Mouse (Mus musculus): ENCODE results near the gene Dolk. TPM values are rescaled to one million over a fixed set of nuclear protein-coding genes. Genes with fewer than 3 reads are reported as not detected.

Dolk gene
- 20.8 and 21.8 TPM in 2 replicates for polyA plus RNA-seq (2012; rRNA removed)

- under 1% methylated on average over 64 of the region's 68 CpGs for WGBS
- peak within 1 kb of the TSS; percentile 11; the same call in 1 of the 2 replicates for H3K27ac ChIP-seq (ENCODE audit: insufficient read depth, low read length)
- TF ChIP-seq POLR2A (IDR thresholded peaks at IDR 0.05; ENCODE audit: borderline replicate concordance, insufficient read depth, low read length) (peak; percentile 95), CTCF (IDR thresholded peaks at IDR 0.05; ENCODE audit: borderline replicate concordance, insufficient read depth, low read depth, low read length) (no peak)
Observed at GRCm38 (mm10) chr2:30286192-30287026, at the start of gene Dolk, which contains the start of gene Nup188. Gene Dolk, minus strand, starts transcription at chr2:30286334. Gene Nup188, plus strand, starts transcription at chr2:30286397.

DNA sequence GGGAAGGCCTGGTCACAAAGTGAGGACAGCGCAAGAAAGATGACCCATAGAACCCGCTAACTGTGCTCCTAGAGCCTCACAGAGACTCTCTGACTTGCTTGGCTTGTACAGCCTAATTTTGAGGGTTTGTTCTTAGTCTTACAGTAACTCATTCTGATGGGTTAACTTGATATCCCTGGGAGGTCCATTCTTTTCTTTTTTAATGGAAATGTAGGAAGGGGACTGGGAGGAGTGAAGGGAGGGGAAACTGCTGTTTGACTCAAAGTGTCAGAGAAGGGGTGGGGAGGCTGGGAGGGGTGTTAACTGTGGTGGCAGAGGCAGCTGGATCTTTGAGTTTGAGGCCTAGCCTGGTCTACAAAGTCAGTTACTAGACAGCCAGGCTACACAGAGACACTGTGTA, 49.2 kb upstream of the Dolk start:
- 98% methylated on average over 2 of the region's 2 CpGs for WGBS
- no peak overlapping the region for H3K27ac ChIP-seq (ENCODE audit: insufficient read depth, low read length)
- no peak for TF ChIP-seq CTCF (IDR thresholded peaks at IDR 0.05; ENCODE audit: borderline replicate concordance, insufficient read depth, low read depth, low read length)
- TF ChIP-seq POLR2A (IDR thresholded peaks at IDR 0.05; ENCODE audit: borderline replicate concordance, insufficient read depth, low read length), result no peak
- H3K27me3 ChIP-seq (ENCODE audit: control insufficient read depth, insufficient read depth, low read length), result no peaks in the 10 kb centered on the region
- no peak for DNase-seq
- no peak overlapping the region for H3K4me3 ChIP-seq (replicated peaks; ENCODE audit: insufficient read depth, low read depth, low read length)
- peaks cover 16% of the 10 kb centered on the region for H3K4me1 ChIP-seq (ENCODE audit: control insufficient read depth, insufficient read depth, low read length)

More at GRCm38 (mm10) chr2:30286192-30287026, at the start of gene Dolk, which contains the start of gene Nup188:
- DNase-seq, result peak; percentile 94 to 96
- Histone ChIP-seq H3K4me1 (ENCODE audit: control insufficient read depth, insufficient read depth, low read length) (peaks cover 10% of the 10 kb centered on the region), H3K4me3 (replicated peaks; ENCODE audit: insufficient read depth, low read depth, low read length) (peak within 1 kb of the TSS; percentile 89), H3K27me3 (ENCODE audit: control insufficient read depth, insufficient read depth, low read length) (no peaks in the 10 kb centered on the region)

- peaks cover 4% of the 10 kb centered on the region; the same call in 1 of the 2 replicates for H3K4me1 ChIP-seq (ENCODE audit: control insufficient read depth, insufficient read depth, low read length)
- WGBS, result 68% methylated on average over 3 of the region's 3 CpGs
- H3K27me3 ChIP-seq (ENCODE audit: control insufficient read depth, insufficient read depth, low read length), result no peaks in the 10 kb centered on the region
- DNase-seq, result no peak
- TF ChIP-seq CTCF (IDR thresholded peaks at IDR 0.05; ENCODE audit: borderline replicate concordance, insufficient read depth, low read depth, low read length) (no peak), POLR2A (IDR thresholded peaks at IDR 0.05; ENCODE audit: borderline replicate concordance, insufficient read depth, low read length) (no peak)
- H3K4me3 ChIP-seq (replicated peaks; ENCODE audit: insufficient read depth, low read depth, low read length), result no peak overlapping the region
- H3K27ac ChIP-seq (ENCODE audit: insufficient read depth, low read length), result no peak overlapping the region
Observed at GRCm38 (mm10) chr2:30328791-30329190, 42.7 kb upstream of the Dolk start.

- peak; percentile 40 to 67 for DNase-seq
- no peak overlapping the region for H3K27ac ChIP-seq (ENCODE audit: insufficient read depth, low read length)
- H3K4me1 ChIP-seq (ENCODE audit: control insufficient read depth, insufficient read depth, low read length), result peaks cover 4% of the 10 kb centered on the region; the same call in 1 of the 2 replicates
- WGBS, result 42% methylated on average over 7 of the region's 7 CpGs
- H3K27me3 ChIP-seq (ENCODE audit: control insufficient read depth, insufficient read depth, low read length), result no peaks in the 10 kb centered on the region
- TF ChIP-seq POLR2A (IDR thresholded peaks at IDR 0.05; ENCODE audit: borderline replicate concordance, insufficient read depth, low read length) (no peak), CTCF (IDR thresholded peaks at IDR 0.05; ENCODE audit: borderline replicate concordance, insufficient read depth, low read depth, low read length) (no peak)
- no peak overlapping the region for H3K4me3 ChIP-seq (replicated peaks; ENCODE audit: insufficient read depth, low read depth, low read length)
Observed at GRCm38 (mm10) chr2:30327276-30327675, 41.1 kb upstream of the Dolk start.

DNA sequence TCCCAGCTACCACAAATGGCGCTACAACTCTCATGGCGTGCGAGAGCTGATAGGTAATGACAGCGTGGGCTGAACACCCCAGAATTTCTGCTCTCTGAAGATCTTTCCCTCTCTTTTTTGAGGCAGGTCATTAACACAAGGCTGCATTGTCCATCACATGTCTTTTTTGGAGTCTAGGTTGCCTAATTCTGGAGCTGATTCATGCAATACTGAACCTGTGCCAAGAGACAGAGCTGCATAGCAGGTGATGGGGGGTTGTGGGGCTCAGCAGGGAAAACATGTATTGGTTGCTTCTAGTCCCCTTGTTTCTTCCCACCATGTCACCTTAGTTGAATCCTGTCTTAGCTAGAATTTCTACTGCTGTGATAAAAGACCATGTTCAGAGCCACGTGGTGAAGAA, 39.2 kb upstream of the Dolk start:
- WGBS, result 94% methylated on average over 5 of the region's 5 CpGs
- DNase-seq, result peak in 1 of 2 experiments; percentile 20
- H3K27me3 ChIP-seq (ENCODE audit: control insufficient read depth, insufficient read depth, low read length), result no peaks in the 10 kb centered on the region
- no peak overlapping the region for H3K27ac ChIP-seq (ENCODE audit: insufficient read depth, low read length)
- peaks cover 4% of the 10 kb centered on the region; the same call in 1 of the 2 replicates for H3K4me1 ChIP-seq (ENCODE audit: control insufficient read depth, insufficient read depth, low read length)
- no peak overlapping the region for H3K4me3 ChIP-seq (replicated peaks; ENCODE audit: insufficient read depth, low read depth, low read length)
- no peak for TF ChIP-seq POLR2A (IDR thresholded peaks at IDR 0.05; ENCODE audit: borderline replicate concordance, insufficient read depth, low read length)
- no peak for TF ChIP-seq CTCF (IDR thresholded peaks at IDR 0.05; ENCODE audit: borderline replicate concordance, insufficient read depth, low read depth, low read length)

- peaks cover 4% of the 10 kb centered on the region; the same call in 1 of the 2 replicates for H3K4me1 ChIP-seq (ENCODE audit: control insufficient read depth, insufficient read depth, low read length)
- no peak for DNase-seq
- WGBS, result 82% methylated on average over 7 of the region's 7 CpGs
- no peaks in the 10 kb centered on the region for H3K27me3 ChIP-seq (ENCODE audit: control insufficient read depth, insufficient read depth, low read length)
- no peak overlapping the region for H3K4me3 ChIP-seq (replicated peaks; ENCODE audit: insufficient read depth, low read depth, low read length)
- TF ChIP-seq POLR2A (IDR thresholded peaks at IDR 0.05; ENCODE audit: borderline replicate concordance, insufficient read depth, low read length) (no peak), CTCF (IDR thresholded peaks at IDR 0.05; ENCODE audit: borderline replicate concordance, insufficient read depth, low read depth, low read length) (no peak)
- H3K27ac ChIP-seq (ENCODE audit: insufficient read depth, low read length), result no peak overlapping the region
Observed at GRCm38 (mm10) chr2:30323111-30323510, 37.0 kb upstream of the Dolk start.

- TF ChIP-seq POLR2A (IDR thresholded peaks at IDR 0.05; ENCODE audit: borderline replicate concordance, insufficient read depth, low read length), result no peak
- no peak for TF ChIP-seq CTCF (IDR thresholded peaks at IDR 0.05; ENCODE audit: borderline replicate concordance, insufficient read depth, low read depth, low read length)
- H3K27ac ChIP-seq (ENCODE audit: insufficient read depth, low read length), result no peak overlapping the region
- H3K4me3 ChIP-seq (replicated peaks; ENCODE audit: insufficient read depth, low read depth, low read length), result no peak overlapping the region
- no peak for DNase-seq
- no peaks in the 10 kb centered on the region for H3K27me3 ChIP-seq (ENCODE audit: control insufficient read depth, insufficient read depth, low read length)
- H3K4me1 ChIP-seq (ENCODE audit: control insufficient read depth, insufficient read depth, low read length), result no peaks in the 10 kb centered on the region
- 89% methylated on average over 4 of the region's 4 CpGs for WGBS
Observed at GRCm38 (mm10) chr2:30319260-30319659, 33.1 kb upstream of the Dolk start.

GRCm38 (mm10) chr2:30316955-30317354, 30.8 kb upstream of the Dolk start:
- no peak for DNase-seq
- Histone ChIP-seq H3K4me3 (replicated peaks; ENCODE audit: insufficient read depth, low read depth, low read length) (no peak overlapping the region), H3K27me3 (ENCODE audit: control insufficient read depth, insufficient read depth, low read length) (no peaks in the 10 kb centered on the region), H3K4me1 (ENCODE audit: control insufficient read depth, insufficient read depth, low read length) (no peaks in the 10 kb centered on the region), H3K27ac (ENCODE audit: insufficient read depth, low read length) (no peak overlapping the region)
- WGBS, result 56% methylated on average over 5 of the region's 5 CpGs
- TF ChIP-seq POLR2A (IDR thresholded peaks at IDR 0.05; ENCODE audit: borderline replicate concordance, insufficient read depth, low read length), result no peak
- TF ChIP-seq CTCF (IDR thresholded peaks at IDR 0.05; ENCODE audit: borderline replicate concordance, insufficient read depth, low read depth, low read length), result no peak
